Mouse (Mus musculus) lung, postnatal 0 days (tissue): ENCODE measurements at regions not wholly inside any gene's neighbourhood (a gene's known extent, or its start where the extent isn't known, plus 50 kb on each side); places are given as distances from the start of the nearest gene placed in this dataset. TPM values are rescaled to one million over a fixed set of nuclear protein-coding genes. Genes with fewer than 3 reads are reported as not detected.

ENCODE experiments used
- ATAC-seq: fragments of 200-750 bp; cut with Nextera tagmentation; 2 replicates; pipeline ENCODE4 v1.8.0; 2017; ENCODE audit warnings: moderate library complexity
- DNase-seq: peaks from one replicate; pipeline ENCODE4 v3.0.0-alpha.2; 2016; ENCODE audit warnings: low spot score
- H3K27ac ChIP-seq: fragments of 300-500 bp; sonication (generic); 2 replicates; pipeline ENCODE4 v1.5.1; 2014; ENCODE audit warnings: antibody characterized with exemption, mild to moderate bottlenecking, low read length, mixed read lengths
- H3K27me3 ChIP-seq: fragments of 300-500 bp; sonication (generic); replicated peaks from 2 replicates; pipeline ENCODE4 v1.6.1; 2014; ENCODE audit warnings: low read length, mixed read lengths; ENCODE audit not compliant: insufficient read depth
- H3K36me3 ChIP-seq: fragments of 300-500 bp; sonication (generic); 2 replicates; pipeline ENCODE4 v1.6.1; 2014; ENCODE audit warnings: low read length, mixed read lengths; ENCODE audit not compliant: insufficient read depth
- H3K4me1 ChIP-seq: fragments of 300-500 bp; sonication (generic); 2 replicates; pipeline ENCODE4 v1.6.1; 2014; ENCODE audit warnings: antibody characterized with exemption, low read depth, low read length, mixed read lengths; ENCODE audit not compliant: insufficient read depth
- H3K4me2 ChIP-seq: fragments of 300-500 bp; sonication (generic); replicated peaks from 2 replicates; pipeline ENCODE4 v1.6.1; 2014; ENCODE audit warnings: low read depth, mild to moderate bottlenecking, low read length, moderate library complexity, mixed read lengths
- H3K4me3 ChIP-seq: fragments of 300-500 bp; sonication (generic); 2 replicates; pipeline ENCODE4 v1.5.1; 2014; ENCODE audit warnings: low read depth, low read length
- H3K9ac ChIP-seq: fragments of 300-500 bp; sonication (generic); replicated peaks from 2 replicates; pipeline ENCODE4 v1.6.1; 2014; ENCODE audit warnings: low read depth, mild to moderate bottlenecking
- H3K9me3 ChIP-seq: fragments of 300-500 bp; sonication (generic); 2 replicates; pipeline ENCODE4 v1.6.1; 2016; ENCODE audit warnings: low read length, mixed read lengths
- CTCF ChIP-seq: IDR thresholded peaks from 2 replicates; pipeline ENCODE4 v1.5.1; 2016; ENCODE audit warnings: antibody characterized with exemption, mild to moderate bottlenecking
- EP300 ChIP-seq: IDR thresholded peaks from 2 replicates; pipeline ENCODE4 v1.6.1; 2016; ENCODE audit warnings: antibody characterized with exemption, mild to moderate bottlenecking, control low read depth
- WGBS: fragments of 180-500 bp; shearing (Covaris S2); extraction: QIAGEN DNeasy Blood & Tissue Kit; methylation state at CpG from one replicate; pipeline ENCODE4 v1.1.7; 2014; 5-methylcytosine and 5-hydroxymethylcytosine counted together
- microRNA-seq: library from miRNA; unstranded; fragments of <30 nt; microRNA quantifications from one replicate; pipeline ENCODE4, GENCODE M21; 2016

DNA sequence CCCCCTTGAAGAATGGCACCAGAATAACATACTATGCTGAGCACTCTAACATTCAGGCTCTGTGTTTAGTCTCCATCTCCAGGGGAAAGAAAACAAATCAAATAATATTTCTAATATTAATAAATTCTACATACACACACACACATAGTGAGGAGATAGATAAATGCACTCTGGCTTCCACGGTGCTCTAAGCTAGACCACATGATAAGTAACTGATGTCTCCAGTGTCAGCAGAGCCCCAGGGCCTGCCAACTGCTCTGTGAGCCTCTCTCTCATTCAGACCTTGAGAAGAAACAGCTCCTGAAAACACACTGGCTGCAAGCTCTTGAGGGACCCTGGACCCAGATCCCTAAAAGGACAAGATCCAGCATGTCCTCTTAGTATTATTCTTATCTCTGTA lies 56.9 kb upstream of the H2afz start:
- H3K4me3 ChIP-seq, result no peak overlapping the region
- no peaks in the 10 kb centered on the region for H3K27me3 ChIP-seq
- no peak overlapping the region for H3K4me2 ChIP-seq
- TF ChIP-seq EP300 (no peak), CTCF (no peak)
- H3K4me1 ChIP-seq, result no peaks in the 10 kb centered on the region
- DNase-seq, result no peak
- H3K36me3 ChIP-seq, result no peaks in the 10 kb centered on the region
- no peak for ATAC-seq
- no peak overlapping the region for H3K9ac ChIP-seq
- H3K27ac ChIP-seq, result no peak overlapping the region
- 49% methylated on average over 1 of the region's 1 CpGs for WGBS
- no peaks in the 10 kb centered on the region for H3K9me3 ChIP-seq

DNA sequence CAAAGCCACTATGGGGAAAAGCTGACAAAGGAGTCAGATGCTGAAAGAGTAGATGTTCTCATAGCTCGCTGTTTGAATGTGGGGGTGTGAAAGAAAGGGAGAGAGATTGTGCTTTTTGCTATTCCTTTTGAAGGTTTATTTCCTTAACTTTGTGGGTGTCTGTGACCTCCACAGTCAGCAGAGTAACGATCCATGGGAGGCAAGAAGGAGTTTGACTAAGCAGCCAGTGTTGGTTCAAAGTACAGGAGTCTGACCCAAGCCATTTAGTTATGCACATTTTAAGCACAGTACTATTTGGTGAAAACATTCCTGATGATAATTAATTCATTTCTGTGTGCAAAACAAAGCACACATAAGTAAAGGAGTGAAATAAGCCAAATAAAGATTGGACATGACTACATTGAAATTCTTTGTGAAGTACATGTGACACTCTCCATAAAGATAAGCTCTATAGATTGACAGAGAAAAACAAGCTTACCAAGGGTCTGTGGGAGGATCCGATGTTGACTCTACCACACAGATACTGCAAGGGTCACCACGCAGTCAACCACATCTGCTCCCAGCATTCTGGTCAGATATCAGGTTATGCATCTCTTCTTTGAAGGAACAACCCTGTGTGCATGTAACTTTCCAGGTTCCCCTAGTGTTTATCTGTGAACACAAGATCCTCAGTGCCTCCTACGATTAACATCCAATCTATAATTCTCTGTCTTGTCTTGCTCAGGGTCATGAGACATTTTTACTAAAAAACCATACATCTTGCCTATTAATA lies 56.2 kb upstream of the H2afz start:
- TF ChIP-seq CTCF, result no peak
- TF ChIP-seq EP300, result no peak
- Histone ChIP-seq H3K9me3 (no peaks in the 10 kb centered on the region), H3K4me1 (no peaks in the 10 kb centered on the region)

DNA sequence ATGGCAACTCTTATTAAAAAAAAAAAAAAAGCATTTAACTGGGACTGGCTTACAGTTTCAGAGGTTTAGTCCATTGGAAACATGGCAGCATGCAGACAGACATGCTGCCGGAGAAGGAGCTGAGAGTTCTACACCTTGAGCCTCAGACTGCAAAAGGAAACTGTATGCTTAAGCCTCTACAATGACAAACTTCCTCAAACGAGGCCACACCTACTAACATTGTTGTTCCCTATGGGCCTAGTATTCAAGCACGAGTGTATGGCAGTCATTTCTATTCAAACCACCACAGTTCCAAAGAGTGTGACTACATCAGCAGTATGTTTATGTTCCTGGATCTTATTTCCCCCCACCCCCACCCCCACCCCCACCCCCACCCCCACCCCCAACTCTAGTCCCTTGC lies 54.2 kb upstream of the H2afz start:
- H3K9ac ChIP-seq, result no peak overlapping the region
- no peak overlapping the region for H3K27ac ChIP-seq
- DNase-seq (no peak), ATAC-seq (no peak)
- H3K27me3 ChIP-seq, result no peaks in the 10 kb centered on the region
- H3K4me3 ChIP-seq, result no peak overlapping the region
- H3K9me3 ChIP-seq, result no peaks in the 10 kb centered on the region
- TF ChIP-seq CTCF (no peak), EP300 (no peak)
- no peak overlapping the region for H3K4me2 ChIP-seq
- WGBS, result 65% methylated on average over 3 of the region's 3 CpGs
- no peaks in the 10 kb centered on the region for H3K4me1 ChIP-seq
- H3K36me3 ChIP-seq, result no peaks in the 10 kb centered on the region

More for the DNA sequence above, 56.2 kb upstream of the H2afz start:
- no peak overlapping the region for H3K27ac ChIP-seq
- H3K4me3 ChIP-seq, result no peak overlapping the region
- H3K27me3 ChIP-seq, result no peaks in the 10 kb centered on the region
- DNase-seq (no peak), ATAC-seq (no peak)
- no peaks in the 10 kb centered on the region for H3K36me3 ChIP-seq
- H3K4me2 ChIP-seq, result no peak overlapping the region
- 48% methylated on average over 5 of the region's 5 CpGs for WGBS
- no peak overlapping the region for H3K9ac ChIP-seq

Small RNAs in the stretch of these regions (microRNA-seq; reads per million reads assigned to microRNA genes)
- gene Mir6380, result not detected
